In the genomic region with DNA sequence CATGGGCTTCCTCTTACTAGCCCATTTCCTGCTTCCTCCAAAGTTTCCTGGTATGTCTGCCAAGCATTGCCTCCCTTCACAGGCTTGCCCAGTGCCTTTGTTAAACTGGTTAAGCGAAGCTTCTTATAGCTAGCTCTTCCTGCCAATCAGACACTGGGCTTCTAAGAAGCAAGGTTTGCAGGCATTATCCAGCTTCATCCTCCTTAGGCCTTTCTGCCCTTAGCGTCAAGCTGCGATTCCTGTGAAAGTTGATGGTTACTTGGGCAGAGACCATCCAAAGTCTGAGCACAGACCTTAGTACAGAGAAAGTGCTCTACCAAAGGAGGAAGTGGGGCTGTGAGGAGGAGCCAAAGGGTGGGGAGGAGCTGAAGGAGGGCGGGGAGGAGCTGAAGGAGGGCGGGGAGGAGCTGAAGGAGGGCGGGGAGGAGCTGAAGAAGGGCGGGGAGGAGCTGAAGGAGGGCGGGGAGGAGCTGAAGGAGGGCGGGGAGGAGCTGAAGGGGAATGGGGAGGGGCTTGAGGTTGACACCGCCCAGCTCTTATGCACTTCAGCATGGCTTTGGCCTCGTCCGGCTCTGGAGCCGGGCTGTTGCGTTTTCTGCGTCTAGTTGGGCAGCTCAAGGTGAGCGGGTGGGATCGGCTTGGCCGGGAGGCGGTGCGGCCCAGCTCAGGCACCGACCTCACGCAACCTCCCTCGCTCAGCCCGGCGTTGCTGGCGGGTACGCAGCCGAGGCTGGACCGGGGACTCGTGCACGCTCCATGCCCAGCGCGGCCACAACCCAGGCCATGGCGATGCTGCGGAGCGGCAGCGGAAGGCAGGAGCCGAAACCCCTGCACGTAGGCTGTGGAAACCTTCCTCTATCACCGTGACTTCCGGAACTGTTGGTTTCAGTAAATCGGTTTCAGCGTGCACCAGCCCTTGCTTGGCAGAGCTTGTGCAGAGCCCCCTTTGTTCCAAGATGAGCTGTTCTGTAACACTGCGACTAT, we compare ENCODE assay signal across 1 mouse cellular context.
TF ChIP-seq lines count a peak whose summit lies in the region.

Gene Hddc2, plus strand, starts transcription at position 519 of the 984 bp plus-strand sequence.

TF ChIP-seq in MEL, 35 proteins besides CTCF, POLR2A, EP300 and RAD21 (continued from another document):
- peak; percentile 94 for TF ChIP-seq NELFE (IDR thresholded peaks at IDR 0.05; ENCODE audit: low read depth, low read length)
- TF ChIP-seq MAFK (IDR thresholded peaks at IDR 0.05; ENCODE audit: borderline replicate concordance, low read depth, low read length) = no peak
- TF ChIP-seq UBTF (IDR thresholded peaks at IDR 0.05; ENCODE audit: borderline replicate concordance, insufficient read depth, low read depth, low read length) = peak; percentile 78; the same call in 1 of the 2 replicates
- TF ChIP-seq ETS1 (IDR thresholded peaks at IDR 0.05; ENCODE audit: low read depth, low read length) = no peak
- TF ChIP-seq GATA1 (IDR thresholded peaks at IDR 0.05; ENCODE audit: low read depth, low read length) = no peak
- no peak for TF ChIP-seq MYB (IDR thresholded peaks at IDR 0.05; ENCODE audit: low read depth, low read length)
- TF ChIP-seq MEF2A (IDR thresholded peaks at IDR 0.05; ENCODE audit: extremely low read depth, insufficient replicate concordance, low read depth, low read length, poor library complexity, severe bottlenecking) = no peak
- no peak for TF ChIP-seq CHD2 (IDR thresholded peaks at IDR 0.05; ENCODE audit: low read length)
